Mouse (Mus musculus): ENCODE results near the gene Gm3043. TPM values are rescaled to one million over a fixed set of nuclear protein-coding genes. Genes with fewer than 3 reads are reported as not detected.

The Gm3043 gene
- not detected for polyA plus RNA-seq (2017; shearing (Covaris generic))

DNA sequence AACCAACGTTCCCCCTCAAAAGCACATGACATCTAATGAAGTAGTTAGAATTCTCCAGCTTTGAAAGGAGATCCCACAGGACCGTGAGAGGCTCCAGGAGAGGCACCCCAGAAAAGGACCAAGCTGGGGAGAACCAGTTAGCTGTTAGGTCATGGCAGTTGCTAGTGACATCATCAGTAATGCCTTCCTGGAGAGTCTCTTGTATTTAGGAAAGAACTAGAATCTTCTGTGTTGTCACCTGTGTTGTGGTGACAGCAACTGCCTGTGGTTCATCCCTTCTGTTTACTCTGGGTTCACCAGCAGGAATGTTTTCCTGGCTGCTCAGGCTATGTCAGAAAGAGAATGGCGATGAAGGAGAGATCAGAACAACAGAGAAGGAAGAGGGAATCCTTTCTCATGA is at the start of gene Gm3043:
Gene Gm3043, plus strand, starts transcription at position 301 of the 400 bp plus-strand sequence.

GRCm38 (mm10) chr14:3651730-3652129 is 36.9 kb upstream of the Gm3043 start, which contains the start of gene Gm3020:
TSS of gene Gm3020 (plus strand) at chr14:3652030.

Other genes starting within 250 kb of the Gm3043 start
- gene Gm10408, start 239.4 kb upstream of the Gm3043 start, polyA plus RNA-seq (2017; shearing (Covaris generic)): not detected
- not detected for gene Gm3012, start 54.3 kb upstream of the Gm3043 start, polyA plus RNA-seq (2017; shearing (Covaris generic))
- gene Gm3020, start 36.8 kb upstream of the Gm3043 start, polyA plus RNA-seq (2017; shearing (Covaris generic)): 5.8 TPM
- gene Gm3002, start 121.3 kb downstream of the Gm3043 start, polyA plus RNA-seq (2017; shearing (Covaris generic)): 0.35 TPM
- not detected for gene Gm3033, start 157.5 kb downstream of the Gm3043 start, polyA plus RNA-seq (2017; shearing (Covaris generic))
- not detected for gene Gm2916, start 195.4 kb downstream of the Gm3043 start, polyA plus RNA-seq (2017; shearing (Covaris generic))
- gene Gm3029, start 243.0 kb downstream of the Gm3043 start, polyA plus RNA-seq (2017; shearing (Covaris generic)): not detected

Data from CD4-positive, CD25-positive, alpha-beta regulatory T cell, adult 9 weeks (primary cell).